Mouse (Mus musculus): ENCODE results near the gene Grin2a. TPM values are rescaled to one million over a fixed set of nuclear protein-coding genes. Genes with fewer than 3 reads are reported as not detected.

Grin2a gene
- polyA plus RNA-seq, 1 experiment from 2014 or later, result 0.19 TPM

DNA sequence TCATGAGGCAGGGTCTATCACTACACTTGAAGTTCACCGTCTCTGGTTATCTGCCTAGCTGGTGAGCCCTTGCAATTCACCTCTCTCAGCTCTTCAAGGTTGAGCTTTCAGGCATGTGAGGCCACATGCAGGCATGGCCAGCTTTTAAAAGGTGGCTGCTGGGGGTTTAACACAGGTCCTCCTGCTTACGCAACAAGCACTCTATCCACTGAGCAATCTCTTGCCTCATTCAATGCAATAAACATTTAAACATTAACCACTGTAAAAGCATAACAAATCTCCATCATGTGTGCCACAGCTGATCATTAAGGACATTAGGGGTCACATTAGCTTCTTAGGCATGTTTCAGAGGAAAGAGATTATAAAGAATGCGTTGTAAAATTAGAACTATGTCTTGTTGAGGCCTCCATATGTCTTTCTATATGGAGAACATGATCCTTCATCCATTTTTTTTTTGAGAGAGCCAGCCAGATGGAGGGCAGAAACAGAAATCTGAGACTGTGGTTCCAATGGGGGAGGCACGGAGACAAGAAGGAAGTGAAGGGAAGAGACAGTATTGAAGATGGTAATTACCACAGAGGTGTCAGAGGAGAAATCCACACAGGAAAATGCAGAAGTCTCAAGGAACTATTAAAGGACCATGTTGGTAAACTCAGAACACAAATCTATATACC, 170.8 kb downstream of the Grin2a start:
- Histone ChIP-seq H3K4me1 (0 out of 2 replicates have a peak, but pooled peaks cover 3% of the 10 kb centered on the region), H3K27me3 (ENCODE audit: poor library complexity, severe bottlenecking) (no peaks in the 10 kb centered on the region), H3K4me3 (no peak overlapping the region), H3K9me3 (no peaks in the 10 kb centered on the region), H3K27ac (no peak overlapping the region), H3K36me3 (replicated peaks) (no peaks in the 10 kb centered on the region)
- 91% methylated on average over 4 of the region's 4 CpGs for WGBS
- DNase-seq (ENCODE audit: extremely low spot score, low spot score), result no peak

DNA sequence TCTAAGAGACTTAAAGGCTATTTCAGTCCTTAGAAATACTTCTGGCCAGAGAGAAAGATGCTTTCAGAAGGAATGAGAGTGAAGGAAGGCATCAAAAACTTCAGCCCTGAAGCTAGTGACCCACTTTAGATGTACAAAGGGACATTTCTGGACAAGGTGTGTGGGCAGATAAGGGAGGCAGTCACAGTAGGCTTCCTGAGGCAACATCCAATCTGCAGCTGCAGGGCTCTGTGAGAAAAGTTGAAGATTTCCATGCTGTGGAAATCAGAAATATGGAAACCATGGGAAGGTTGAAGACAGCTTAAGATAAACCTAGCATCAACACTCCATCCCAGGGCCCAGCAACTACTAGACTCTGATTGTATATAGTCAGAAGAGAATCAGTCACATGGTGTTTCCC, 171.7 kb downstream of the Grin2a start:
- H3K36me3 ChIP-seq (replicated peaks), result no peaks in the 10 kb centered on the region

DNA sequence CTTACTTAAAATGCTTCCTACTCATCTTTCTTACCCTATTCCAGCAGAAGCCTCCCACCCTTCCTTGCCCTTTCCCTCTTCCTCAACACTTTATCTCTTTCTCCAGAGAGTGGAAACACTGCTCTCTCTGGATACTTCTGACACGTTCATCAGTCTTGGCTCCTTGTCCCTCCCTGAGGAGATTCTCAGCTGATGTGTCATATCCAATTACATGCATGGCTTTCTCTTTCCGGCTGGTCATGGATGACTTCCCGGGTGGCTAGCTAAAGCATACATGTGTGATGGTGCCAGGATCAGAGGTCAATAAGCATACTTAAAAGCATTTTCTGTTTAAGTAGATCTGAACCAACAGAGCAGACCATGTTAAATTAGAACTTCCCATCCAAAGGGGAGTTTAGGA, 175.9 kb downstream of the Grin2a start:
- Histone ChIP-seq H3K4me3 (no peak overlapping the region), H3K27me3 (ENCODE audit: poor library complexity, severe bottlenecking) (no peaks in the 10 kb centered on the region), H3K9me3 (no peaks in the 10 kb centered on the region), H3K36me3 (replicated peaks) (no peaks in the 10 kb centered on the region), H3K27ac (no peak overlapping the region), H3K4me1 (no peaks in the 10 kb centered on the region)
- no peak for DNase-seq (ENCODE audit: extremely low spot score, low spot score)
- 69% methylated on average over 3 of the region's 3 CpGs for WGBS

More for the DNA sequence above, 171.7 kb downstream of the Grin2a start:
- Histone ChIP-seq H3K4me1 (no peaks in the 10 kb centered on the region), H3K4me3 (no peak overlapping the region), H3K9me3 (no peaks in the 10 kb centered on the region), H3K27ac (no peak overlapping the region), H3K27me3 (ENCODE audit: poor library complexity, severe bottlenecking) (no peaks in the 10 kb centered on the region)
- DNase-seq (ENCODE audit: extremely low spot score, low spot score), result no peak

DNA sequence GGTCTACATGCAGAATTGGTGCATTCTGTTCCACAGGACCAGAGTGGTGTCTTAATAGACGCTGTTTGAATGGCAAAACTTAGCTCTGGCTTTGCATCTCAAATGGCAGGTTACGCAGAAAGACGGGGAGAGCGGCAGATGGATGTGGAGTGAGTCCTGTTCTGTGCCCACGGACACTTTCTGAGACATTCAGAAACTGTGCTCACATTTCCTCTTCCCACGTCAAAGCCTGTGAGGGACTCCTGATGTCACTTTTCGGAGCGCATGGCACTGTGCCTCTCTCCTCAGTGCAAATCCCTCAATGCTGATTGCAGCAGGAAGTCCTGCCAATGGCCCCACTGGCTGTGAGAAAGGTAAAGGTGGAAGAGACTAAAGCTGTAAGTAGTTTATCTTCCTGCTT, 194.0 kb downstream of the Grin2a start:
- no peaks in the 10 kb centered on the region for H3K9me3 ChIP-seq
- no peaks in the 10 kb centered on the region for H3K36me3 ChIP-seq (replicated peaks)
- H3K27me3 ChIP-seq (ENCODE audit: poor library complexity, severe bottlenecking), result no peaks in the 10 kb centered on the region
- no peak for DNase-seq (ENCODE audit: extremely low spot score, low spot score)
- no peaks in the 10 kb centered on the region for H3K4me1 ChIP-seq
- 90% methylated on average over 8 of the region's 8 CpGs for WGBS
- H3K27ac ChIP-seq, result no peak overlapping the region
- H3K4me3 ChIP-seq, result no peak overlapping the region

DNA sequence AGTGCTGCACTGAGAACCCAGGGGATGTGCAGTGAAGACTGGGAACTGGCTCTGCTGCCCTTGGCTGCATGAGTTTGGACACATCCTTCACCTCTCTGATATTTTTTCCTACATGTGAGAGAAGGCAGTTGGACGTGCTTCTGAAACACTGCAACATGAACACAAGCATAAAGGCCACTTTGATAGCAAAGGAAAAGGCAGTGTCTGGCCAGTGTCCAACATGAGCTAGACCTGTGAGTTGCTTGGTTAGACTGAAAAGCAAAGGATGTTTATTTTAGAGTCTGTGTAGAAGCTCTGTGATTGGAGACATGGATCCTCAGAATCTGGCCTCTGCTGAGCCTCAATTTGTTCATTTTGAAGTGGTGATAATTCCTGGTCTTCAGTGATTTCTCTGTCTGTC, 195.1 kb downstream of the Grin2a start:
- H3K4me3 ChIP-seq, result no peak overlapping the region
- no peak overlapping the region for H3K27ac ChIP-seq
- H3K36me3 ChIP-seq (replicated peaks), result no peaks in the 10 kb centered on the region
- H3K27me3 ChIP-seq (ENCODE audit: poor library complexity, severe bottlenecking), result no peaks in the 10 kb centered on the region
- H3K9me3 ChIP-seq, result no peaks in the 10 kb centered on the region
- no peaks in the 10 kb centered on the region for H3K4me1 ChIP-seq
- no peak for DNase-seq (ENCODE audit: extremely low spot score, low spot score)
- 79% methylated on average over 1 of the region's 1 CpGs for WGBS

DNA sequence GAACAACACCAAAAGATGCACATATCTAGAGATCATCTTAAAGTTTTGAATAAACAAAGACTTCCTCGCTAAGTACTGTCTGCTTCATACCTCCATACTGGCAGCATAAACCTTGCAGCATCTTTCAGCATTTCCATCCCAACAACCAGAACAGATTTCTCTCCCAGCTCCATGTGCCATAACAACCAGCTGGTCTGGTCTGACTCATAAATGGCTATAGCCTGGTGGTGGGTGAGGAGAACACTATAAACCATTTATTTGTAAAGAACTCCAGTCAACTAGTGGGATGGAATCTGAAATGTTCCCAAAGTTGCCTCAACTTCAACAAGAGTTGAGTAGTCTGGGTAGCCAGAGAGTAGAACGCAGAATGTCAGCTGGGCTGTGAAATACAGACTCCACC, 202.4 kb downstream of the Grin2a start:
- H3K27ac ChIP-seq, result no peak overlapping the region
- WGBS, result 86% methylated on average over 2 of the region's 2 CpGs
- no peaks in the 10 kb centered on the region for H3K9me3 ChIP-seq
- no peaks in the 10 kb centered on the region for H3K36me3 ChIP-seq (replicated peaks)
- H3K4me3 ChIP-seq, result no peak overlapping the region
- no peak for DNase-seq (ENCODE audit: extremely low spot score, low spot score)
- H3K27me3 ChIP-seq (ENCODE audit: poor library complexity, severe bottlenecking), result no peaks in the 10 kb centered on the region
- H3K4me1 ChIP-seq, result no peaks in the 10 kb centered on the region

DNA sequence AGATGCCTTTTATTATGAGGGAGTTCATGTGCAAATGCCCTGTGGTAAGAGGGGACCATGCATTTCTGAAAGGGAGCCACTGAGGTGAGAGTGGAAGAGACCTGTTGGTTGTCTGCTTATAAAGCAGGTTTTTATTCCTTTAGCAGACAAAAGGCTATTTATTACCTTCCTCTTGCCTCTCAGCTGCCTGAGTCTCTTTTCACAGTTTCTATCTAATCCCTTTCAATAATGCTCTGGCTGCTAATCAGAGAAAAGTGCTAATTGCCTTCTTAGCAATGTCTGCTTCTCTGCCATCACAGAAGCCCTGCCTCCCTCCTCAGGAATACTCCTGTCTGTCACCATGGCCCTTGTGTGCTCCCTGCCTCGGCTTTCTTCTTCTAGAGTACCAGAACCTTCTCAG, 209.1 kb downstream of the Grin2a start:
- no peaks in the 10 kb centered on the region for H3K4me1 ChIP-seq
- H3K36me3 ChIP-seq (replicated peaks), result no peaks in the 10 kb centered on the region
- H3K4me3 ChIP-seq, result no peak overlapping the region
- H3K27ac ChIP-seq, result no peak overlapping the region
- H3K27me3 ChIP-seq (ENCODE audit: poor library complexity, severe bottlenecking), result no peaks in the 10 kb centered on the region
- 68% methylated on average over 1 of the region's 1 CpGs for WGBS
- no peak for DNase-seq (ENCODE audit: extremely low spot score, low spot score)
- H3K9me3 ChIP-seq, result no peaks in the 10 kb centered on the region; the same call in none of the 2 replicates

DNA sequence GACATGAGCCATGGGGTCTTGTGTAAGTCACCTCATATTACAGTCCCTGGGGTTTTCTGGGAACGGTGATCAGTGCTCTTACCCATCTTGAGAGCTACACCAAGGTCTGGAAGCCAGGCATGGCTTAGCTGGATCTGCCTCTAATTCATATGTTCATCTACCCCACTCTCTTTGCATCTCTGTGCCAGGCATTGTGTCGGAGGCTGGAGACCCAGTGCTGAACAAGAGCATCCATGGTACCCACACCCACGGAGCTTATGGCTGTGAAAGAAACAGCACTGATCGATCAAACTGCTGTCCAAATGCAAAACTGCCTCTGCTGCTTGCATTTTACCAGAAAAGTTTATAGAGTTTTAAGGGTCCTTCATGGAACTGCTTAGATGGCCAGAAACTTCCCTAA, 209.5 kb downstream of the Grin2a start:
- H3K27ac ChIP-seq, result no peak overlapping the region

DNA sequence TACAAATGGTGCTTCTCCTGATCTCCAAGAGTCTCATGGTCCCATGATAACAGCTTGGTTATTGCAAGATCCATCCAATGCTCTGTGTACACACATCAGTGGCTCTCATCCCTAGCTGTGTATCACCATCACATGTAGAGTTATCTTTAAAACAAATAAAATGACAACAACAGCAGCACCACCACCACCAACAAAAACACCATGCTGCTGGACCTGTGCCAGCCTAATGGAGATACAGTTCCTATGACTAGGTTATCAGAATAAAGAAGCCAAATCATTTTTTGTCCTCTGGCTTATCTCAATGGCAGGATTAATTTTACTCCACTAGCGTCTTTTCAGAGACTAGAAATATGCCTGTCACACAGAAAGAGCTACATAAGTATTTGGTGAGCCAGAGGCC, 226.4 kb downstream of the Grin2a start:
- no peaks in the 10 kb centered on the region for H3K9me3 ChIP-seq
- H3K27me3 ChIP-seq (ENCODE audit: poor library complexity, severe bottlenecking), result no peaks in the 10 kb centered on the region
- 88% methylated on average over 1 of the region's 1 CpGs for WGBS
- no peak for DNase-seq (ENCODE audit: extremely low spot score, low spot score)
- no peaks in the 10 kb centered on the region; the same call in 1 of the 2 replicates for H3K4me1 ChIP-seq
- no peaks in the 10 kb centered on the region for H3K36me3 ChIP-seq (replicated peaks)
- H3K4me3 ChIP-seq, result no peak overlapping the region
- no peak overlapping the region for H3K27ac ChIP-seq

More for the DNA sequence above, 209.5 kb downstream of the Grin2a start:
- no peaks in the 10 kb centered on the region for H3K4me1 ChIP-seq
- H3K4me3 ChIP-seq, result no peak overlapping the region
- 89% methylated on average over 4 of the region's 4 CpGs for WGBS
- no peaks in the 10 kb centered on the region for H3K36me3 ChIP-seq (replicated peaks)
- no peak for DNase-seq (ENCODE audit: extremely low spot score, low spot score)
- H3K27me3 ChIP-seq (ENCODE audit: poor library complexity, severe bottlenecking), result no peaks in the 10 kb centered on the region
- H3K9me3 ChIP-seq, result no peaks in the 10 kb centered on the region; the same call in none of the 2 replicates

DNA sequence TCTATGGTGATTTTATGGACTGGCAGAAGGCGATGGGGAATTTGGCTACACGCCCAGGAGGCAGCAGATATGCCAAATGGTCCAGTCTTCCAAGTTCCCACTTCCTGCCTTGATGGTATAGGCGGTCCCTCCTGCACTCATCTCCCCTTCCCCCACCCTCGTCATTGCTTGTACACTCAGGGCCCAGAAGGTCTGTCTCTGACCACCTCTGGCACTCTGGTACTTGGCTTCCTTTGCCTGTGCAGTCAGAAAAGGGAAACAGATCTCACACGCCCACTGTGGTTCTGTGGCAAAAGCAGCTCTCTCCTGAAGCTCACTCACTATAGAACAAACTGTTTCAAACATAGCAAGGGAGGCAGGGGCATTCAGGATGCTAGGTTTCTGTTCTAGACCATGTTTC, 227.0 kb downstream of the Grin2a start:
- H3K9me3 ChIP-seq, result no peaks in the 10 kb centered on the region
- no peaks in the 10 kb centered on the region; the same call in 1 of the 2 replicates for H3K4me1 ChIP-seq
- H3K27me3 ChIP-seq (ENCODE audit: poor library complexity, severe bottlenecking), result no peaks in the 10 kb centered on the region
- H3K36me3 ChIP-seq (replicated peaks), result no peaks in the 10 kb centered on the region
- WGBS, result 83% methylated on average over 5 of the region's 5 CpGs
- no peak overlapping the region for H3K4me3 ChIP-seq
- no peak overlapping the region for H3K27ac ChIP-seq
- no peak for DNase-seq (ENCODE audit: extremely low spot score, low spot score)

DNA sequence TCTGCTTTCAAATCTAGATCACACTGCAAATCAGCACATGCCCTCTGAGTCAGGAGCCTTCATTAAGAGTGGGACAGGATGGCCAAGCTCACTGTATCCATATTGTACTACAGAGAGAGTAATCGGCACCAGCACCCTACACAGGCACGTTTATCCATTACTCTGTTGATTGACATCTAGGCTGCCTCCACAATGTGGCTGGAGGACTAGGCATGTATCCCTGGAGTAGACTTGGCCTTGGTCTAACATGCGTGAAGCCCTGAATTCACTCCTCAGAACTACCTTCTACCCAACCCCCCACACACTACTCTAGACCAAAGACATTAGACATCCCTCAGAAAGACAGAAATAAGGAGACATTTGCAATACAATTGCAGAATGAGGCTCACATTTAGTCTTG, 227.4 kb downstream of the Grin2a start:
- Histone ChIP-seq H3K9me3 (no peaks in the 10 kb centered on the region), H3K27ac (no peak overlapping the region), H3K27me3 (ENCODE audit: poor library complexity, severe bottlenecking) (no peaks in the 10 kb centered on the region), H3K4me1 (no peaks in the 10 kb centered on the region; the same call in 1 of the 2 replicates), H3K4me3 (no peak overlapping the region), H3K36me3 (replicated peaks) (no peaks in the 10 kb centered on the region)
- WGBS, result 92% methylated on average over 3 of the region's 3 CpGs
- DNase-seq (ENCODE audit: extremely low spot score, low spot score), result no peak

DNA sequence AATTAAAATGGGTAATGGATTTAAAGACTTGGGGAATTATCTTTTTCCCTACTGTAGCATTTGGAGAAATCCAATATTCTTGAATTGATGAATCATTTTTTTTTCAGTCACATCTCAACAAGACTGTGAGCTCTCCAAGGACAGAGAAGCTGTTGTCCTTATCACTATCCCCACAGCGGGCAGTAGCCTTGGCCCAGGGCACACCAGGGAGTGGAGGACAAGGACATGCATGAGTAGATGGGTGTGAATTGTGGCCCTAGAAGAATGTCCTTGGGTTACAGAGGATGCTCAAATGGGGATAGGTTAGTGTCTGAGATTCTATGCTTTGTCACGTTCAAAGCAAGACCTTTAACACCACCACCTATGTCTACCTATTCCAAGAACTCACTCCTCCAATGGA, 231.3 kb downstream of the Grin2a start:
- H3K36me3 ChIP-seq (replicated peaks), result no peaks in the 10 kb centered on the region
- H3K4me1 ChIP-seq, result no peaks in the 10 kb centered on the region; the same call in 1 of the 2 replicates
- 87% methylated on average over 2 of the region's 2 CpGs for WGBS
- H3K27ac ChIP-seq, result no peak overlapping the region
- no peaks in the 10 kb centered on the region for H3K9me3 ChIP-seq
- H3K4me3 ChIP-seq, result no peak overlapping the region
- no peaks in the 10 kb centered on the region for H3K27me3 ChIP-seq (ENCODE audit: poor library complexity, severe bottlenecking)
- no peak for DNase-seq (ENCODE audit: extremely low spot score, low spot score)

DNA sequence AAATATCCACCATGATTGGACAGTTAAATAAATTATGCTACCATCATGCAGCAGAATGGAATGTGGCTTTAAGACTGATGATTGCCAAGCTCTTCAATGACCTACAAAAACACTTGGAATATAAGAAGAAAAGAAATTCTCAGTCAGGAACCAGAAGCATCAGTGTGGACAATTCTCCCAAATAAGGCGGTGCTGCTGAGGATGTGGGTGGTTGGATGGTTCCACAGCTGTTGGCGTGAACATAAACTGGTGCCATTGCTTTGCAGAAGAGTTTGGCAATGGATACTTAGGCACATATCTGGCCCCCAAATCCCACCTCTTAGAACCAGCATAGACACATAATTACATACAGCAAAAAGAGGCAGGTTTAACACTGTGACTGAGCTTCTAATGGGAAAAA, 235.0 kb downstream of the Grin2a start:
- DNase-seq (ENCODE audit: extremely low spot score, low spot score), result no peak
- H3K27ac ChIP-seq, result no peak overlapping the region
- H3K4me3 ChIP-seq, result no peak overlapping the region
- WGBS, result 96% methylated on average over 2 of the region's 2 CpGs
- H3K9me3 ChIP-seq, result no peaks in the 10 kb centered on the region
- peaks cover 6% of the 10 kb centered on the region; the same call in 1 of the 2 replicates for H3K4me1 ChIP-seq
- H3K36me3 ChIP-seq (replicated peaks), result no peaks in the 10 kb centered on the region
- H3K27me3 ChIP-seq (ENCODE audit: poor library complexity, severe bottlenecking), result no peaks in the 10 kb centered on the region

DNA sequence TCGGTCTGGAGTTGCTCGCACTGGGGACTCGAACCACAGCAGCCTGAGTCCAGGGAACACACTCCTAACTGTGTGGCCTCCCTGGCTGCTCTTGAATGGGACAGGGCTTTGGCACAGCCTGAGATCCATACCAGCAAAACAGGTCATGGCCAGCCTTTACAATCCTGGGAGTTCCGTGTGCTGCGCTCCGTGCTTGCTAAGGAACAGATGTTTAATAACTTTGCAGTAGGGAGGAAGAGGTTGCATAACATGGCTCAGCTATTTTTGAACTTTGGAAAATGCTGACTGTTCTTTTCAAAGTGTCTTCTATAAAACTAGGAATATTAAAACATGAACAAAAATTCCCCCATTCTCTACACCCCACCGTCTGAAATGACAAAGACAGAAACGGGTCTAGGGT, 238.5 kb downstream of the Grin2a start:
- H3K4me1 ChIP-seq, result peaks cover 6% of the 10 kb centered on the region; the same call in 1 of the 2 replicates
- H3K9me3 ChIP-seq, result no peaks in the 10 kb centered on the region
- no peak overlapping the region for H3K27ac ChIP-seq
- 94% methylated on average over 8 of the region's 8 CpGs for WGBS
- DNase-seq (ENCODE audit: extremely low spot score, low spot score), result no peak
- no peaks in the 10 kb centered on the region for H3K27me3 ChIP-seq (ENCODE audit: poor library complexity, severe bottlenecking)
- H3K36me3 ChIP-seq (replicated peaks), result no peaks in the 10 kb centered on the region
- H3K4me3 ChIP-seq, result no peak overlapping the region
